Mouse (Mus musculus) frontal cortex, postnatal 10 days (tissue): Measurements from ENCODE around the gene Nudt13.

Experiments used
- DNase-seq, 2 experiments: peaks; one replicate each; pipeline ENCODE4 v3.0.0; 2022; ENCODE audit warnings: low spot score in 2 of 2, mixed read lengths in 1 of 2

Gene Nudt13

GRCm38 (mm10) chr14:20340149-20340548, 45.7 kb downstream of the Nudt13 start:
- DNase-seq, result no peak

GRCm38 (mm10) chr14:20340866-20341265, 46.4 kb downstream of the Nudt13 start:
- no peak for DNase-seq

- no peak for DNase-seq
Measured at GRCm38 (mm10) chr14:20345885-20346284, 51.4 kb downstream of the Nudt13 start.

GRCm38 (mm10) chr14:20347441-20347990, 53.0 kb downstream of the Nudt13 start:
- no peak for DNase-seq

GRCm38 (mm10) chr14:20347991-20348541, 53.6 kb downstream of the Nudt13 start, which contains the start of the genes Ecd and Fam149b:
Ecd (minus strand) TSS chr14:20348121.
Fam149b (plus strand) TSS chr14:20348162.
- DNase-seq, result peak; percentile 88 to 90

- DNase-seq, result no peak
Measured at GRCm38 (mm10) chr14:20363230-20363629, 68.7 kb downstream of the Nudt13 start.
